Mouse (Mus musculus) embryonic facial prominence, embryonic 13.5 days (tissue): Measurements from ENCODE around the gene Prkaa1. TPM values are rescaled to one million over a fixed set of nuclear protein-coding genes. Genes with fewer than 3 reads are reported as not detected.
"Not testable (repeated sequence)": the region's sequence is repeated elsewhere in the genome, so short reads cannot be mapped to it uniquely, and the experiment has no call there.

Source experiments
- ATAC-seq: fragments of 200-750 bp; cut with Nextera tagmentation; 2 replicates; pipeline ENCODE4 v1.8.0; 2017; ENCODE audit warnings: low read depth; ENCODE audit not compliant: insufficient number of reproducible peaks, insufficient read depth, low FRiP score, low TSS enrichment
- H3K27ac ChIP-seq: fragments of 300-500 bp; sonication (generic); 2 replicates; pipeline ENCODE4 v1.5.1; 2015; ENCODE audit warnings: moderate library complexity, mild to moderate bottlenecking, inconsistent platforms
- H3K27me3 ChIP-seq: fragments of 300-500 bp; sonication (generic); 2 replicates; pipeline ENCODE4 v1.6.1; 2015; ENCODE audit warnings: mild to moderate bottlenecking, inconsistent platforms
- H3K36me3 ChIP-seq: fragments of 300-500 bp; sonication (generic); 2 replicates; pipeline ENCODE4 v1.6.1; 2015; ENCODE audit warnings: mild to moderate bottlenecking, inconsistent platforms
- H3K4me1 ChIP-seq: fragments of 300-500 bp; sonication (generic); 2 replicates; pipeline ENCODE4 v1.6.1; 2015; ENCODE audit warnings: inconsistent platforms
- H3K4me2 ChIP-seq: fragments of 300-500 bp; sonication (generic); 2 replicates; pipeline ENCODE4 v1.6.1; 2015; ENCODE audit warnings: moderate library complexity, mild to moderate bottlenecking, inconsistent platforms
- H3K4me3 ChIP-seq: fragments of 300-500 bp; sonication (generic); 2 replicates; pipeline ENCODE4 v1.5.1; 2015; ENCODE audit warnings: mild to moderate bottlenecking, inconsistent platforms
- H3K9ac ChIP-seq: fragments of 300-500 bp; sonication (generic); 2 replicates; pipeline ENCODE4 v1.6.1; 2015; ENCODE audit warnings: mild to moderate bottlenecking, inconsistent platforms
- H3K9me3 ChIP-seq: fragments of 300-500 bp; sonication (generic); 2 replicates; pipeline ENCODE4 v1.6.1; 2016; ENCODE audit warnings: inconsistent platforms
- WGBS: fragments of 180-500 bp; shearing (Covaris S2); methylation state at CpG from one replicate; pipeline ENCODE4 v1.1.7; 2015; ENCODE audit warnings: mixed read lengths; 5-methylcytosine and 5-hydroxymethylcytosine counted together
- polyA plus RNA-seq: library from polyadenylated mRNA; unstranded; fragments of >200 nt; fragmentation: Nextera tagmentation; extraction: Ambion mirVana; gene quantifications from 2 replicates; pipeline ENCODE4 v1.2.1, GENCODE M21; 2015

The Prkaa1 gene
- polyA plus RNA-seq, 1 experiment from 2014 or later: 16.6 TPM

- no peak overlapping the region for H3K27ac ChIP-seq
- no peak overlapping the region for H3K4me3 ChIP-seq
- H3K4me1 ChIP-seq: 0 out of 2 replicates have a peak, but pooled peaks cover 8% of the 10 kb centered on the region
- no peaks in the 10 kb centered on the region for H3K9me3 ChIP-seq
- no peak overlapping the region for H3K9ac ChIP-seq
- 97% methylated on average over 3 of the region's 3 CpGs for WGBS
- no peak overlapping the region for H3K4me2 ChIP-seq
- peaks cover 16% of the 10 kb centered on the region; the same call in 1 of the 2 replicates for H3K36me3 ChIP-seq
- no peaks in the 10 kb centered on the region for H3K27me3 ChIP-seq
- no peak for ATAC-seq
Observed at GRCm38 (mm10) chr15:5209116-5209515, 65.5 kb downstream of the Prkaa1 start.

- 92% methylated on average over 6 of the region's 6 CpGs for WGBS
- no peaks in the 10 kb centered on the region for H3K27me3 ChIP-seq
- H3K4me1 ChIP-seq: no peaks in the 10 kb centered on the region
- no peak overlapping the region for H3K9ac ChIP-seq
- H3K27ac ChIP-seq: no peak overlapping the region
- H3K9me3 ChIP-seq: no peaks in the 10 kb centered on the region
- no peak for ATAC-seq
- no peak overlapping the region for H3K4me2 ChIP-seq
- peaks cover 15% of the 10 kb centered on the region for H3K36me3 ChIP-seq
- no peak overlapping the region for H3K4me3 ChIP-seq
Observed at GRCm38 (mm10) chr15:5220491-5220890, 76.8 kb downstream of the Prkaa1 start.

- not testable (repeated sequence) for ATAC-seq, H3K4me2 ChIP-seq, H3K4me3 ChIP-seq, H3K36me3 ChIP-seq, H3K4me1 ChIP-seq, H3K9me3 ChIP-seq, H3K27me3 ChIP-seq, H3K9ac ChIP-seq, H3K27ac ChIP-seq
- WGBS: 83% methylated on average over 10 of the region's 10 CpGs
Observed at GRCm38 (mm10) chr15:5230746-5231145, 87.1 kb downstream of the Prkaa1 start.

Other genes with a start within 250 kb of the Prkaa1 start
- not detected in 2 replicates for gene Mroh2b, start 245.1 kb upstream of the Prkaa1 start, polyA plus RNA-seq
- not detected in 2 replicates for gene C7, start 80.1 kb upstream of the Prkaa1 start, polyA plus RNA-seq
- 0.77 and 1.3 TPM in 2 replicates for gene Card6, start 35.3 kb upstream of the Prkaa1 start, polyA plus RNA-seq
- gene Rpl37, start 27.2 kb upstream of the Prkaa1 start, polyA plus RNA-seq: 596 and 689 TPM in 2 replicates
- 40.5 and 48.3 TPM in 2 replicates for gene Ttc33, start 41.7 kb downstream of the Prkaa1 start, polyA plus RNA-seq
- gene Ptger4, start 100.3 kb downstream of the Prkaa1 start, polyA plus RNA-seq: 4.6 and 5.0 TPM in 2 replicates